Mouse (Mus musculus): ENCODE results near the gene Usp12.

The Usp12 gene

DNA sequence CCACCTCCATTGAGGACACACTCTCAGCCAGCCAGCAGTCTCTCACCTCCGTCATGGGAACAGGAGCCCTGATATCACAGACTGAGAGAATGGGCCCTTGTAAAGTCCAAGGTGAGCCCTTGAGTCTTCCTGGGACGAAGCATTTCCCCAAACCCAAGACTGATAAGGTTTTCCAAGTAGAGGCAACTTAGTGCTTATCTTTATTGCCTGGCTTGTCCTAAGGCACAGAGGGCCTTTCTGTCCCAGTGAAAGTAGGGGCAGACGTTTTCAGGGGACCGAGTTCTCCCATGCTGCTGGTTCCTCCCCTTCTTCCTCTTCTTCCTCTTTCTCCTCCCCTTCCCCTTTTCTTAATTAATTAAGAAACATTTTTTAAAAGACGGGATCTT is 101.8 kb downstream of the Usp12 start:
- DNase-seq (ENCODE audit: low read depth, low spot score), result no peak

DNA sequence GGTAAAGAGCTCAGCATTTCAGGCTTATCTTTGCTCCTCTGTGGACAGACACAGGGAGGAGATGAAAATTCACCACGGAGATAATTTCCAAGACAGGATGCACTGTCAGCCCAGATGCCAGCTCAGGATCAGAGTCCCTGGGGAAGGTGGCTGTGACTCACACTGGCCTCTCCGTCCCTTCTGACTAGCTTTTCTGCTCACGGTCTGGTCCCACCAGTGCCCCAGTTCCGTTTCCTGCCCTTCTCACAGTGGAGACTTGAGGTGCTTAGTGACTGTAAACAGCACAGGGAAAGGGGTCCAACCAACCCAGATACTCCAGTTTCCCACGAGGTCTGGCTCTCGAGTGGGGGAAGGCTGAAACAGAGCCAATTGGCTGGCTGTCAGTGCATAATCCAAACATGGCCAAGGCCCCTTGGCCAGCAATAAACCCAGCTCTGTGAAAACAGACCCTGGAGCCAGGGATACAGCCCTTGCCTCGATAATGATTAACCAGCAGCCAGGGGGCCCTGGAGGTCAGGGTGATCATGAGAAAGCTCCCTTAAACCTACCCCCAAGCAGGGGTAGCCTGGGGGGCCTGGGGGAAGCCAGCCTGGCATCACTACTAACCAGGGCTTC is 102.3 kb downstream of the Usp12 start:
- DNase-seq (ENCODE audit: low read depth, low spot score), result no peak

DNA sequence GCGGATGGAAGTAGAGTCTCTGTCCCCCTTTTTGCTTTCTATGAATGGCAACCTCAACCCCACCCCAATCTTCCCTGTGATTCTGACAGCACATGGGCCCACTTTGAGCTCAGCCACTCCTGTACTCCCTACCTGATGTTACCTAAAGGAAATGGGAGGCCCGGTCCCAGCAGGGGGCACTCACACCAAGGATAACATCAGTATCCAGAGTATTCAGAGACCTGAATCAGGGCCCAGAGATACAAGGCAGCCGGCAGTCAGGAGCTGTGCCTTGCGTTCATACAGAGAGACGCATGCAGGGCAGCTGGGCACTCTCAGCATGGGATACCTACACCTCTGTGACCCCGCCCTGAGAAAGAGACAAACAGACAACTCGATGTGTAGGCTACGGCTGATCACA is 103.1 kb downstream of the Usp12 start:
- DNase-seq (ENCODE audit: low read depth, low spot score), result no peak

DNA sequence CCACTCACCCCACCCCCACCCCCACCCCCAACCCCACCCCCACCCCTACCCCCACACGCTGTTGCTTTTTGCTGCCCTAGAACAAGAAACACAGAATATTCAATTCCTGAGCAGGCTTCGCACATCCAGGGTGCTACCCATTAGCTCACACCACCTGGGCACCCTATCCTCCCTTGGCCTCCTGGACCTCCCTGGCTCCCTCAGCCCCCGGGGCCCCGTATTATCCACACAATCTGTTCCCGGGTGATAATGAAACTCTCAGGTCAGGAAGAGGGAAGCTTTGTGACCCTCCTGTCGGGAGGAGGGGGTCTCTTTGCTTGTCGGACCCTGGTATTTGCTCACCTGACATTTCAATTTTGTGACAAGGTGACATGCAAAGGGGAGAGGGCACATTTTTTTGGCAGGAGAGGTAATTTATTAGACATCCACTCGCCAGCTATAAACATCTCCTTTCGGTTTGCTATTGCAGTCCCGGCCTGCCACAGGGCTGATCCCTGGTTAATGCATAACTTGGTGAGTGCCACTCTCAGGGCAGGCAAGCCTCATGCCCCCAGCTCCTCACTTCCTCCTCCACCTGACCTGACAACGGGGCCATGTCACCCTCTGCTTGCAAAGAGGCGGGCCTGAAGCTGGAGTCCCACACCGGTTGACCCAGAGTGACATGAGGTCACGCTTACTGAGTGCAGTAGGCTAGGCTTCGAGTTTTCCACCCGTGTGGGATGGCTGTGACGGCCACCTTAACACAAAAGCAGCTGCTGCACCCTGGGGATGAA is 107.1 kb downstream of the Usp12 start:
- DNase-seq (ENCODE audit: low read depth, low spot score), result no peak

DNA sequence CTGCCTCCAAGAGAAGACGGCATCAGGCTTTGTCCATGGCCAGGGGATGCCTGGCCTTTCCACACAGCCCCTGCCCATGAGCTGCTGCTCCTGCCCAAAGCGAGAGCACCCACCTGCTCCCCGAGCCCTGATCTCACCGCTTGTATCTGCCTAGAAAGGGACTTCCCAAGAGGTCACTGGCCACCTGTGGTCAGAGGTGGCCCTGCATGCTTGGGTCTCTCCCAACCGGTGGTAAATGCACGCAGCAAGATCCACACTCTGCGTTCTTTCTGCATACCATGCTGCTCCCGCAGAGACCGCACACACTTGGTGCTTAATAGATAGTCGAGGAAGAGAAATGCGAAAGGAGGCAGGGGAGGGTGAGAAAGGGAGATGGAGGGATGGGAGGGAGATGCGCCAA is 107.9 kb downstream of the Usp12 start:
- no peak for DNase-seq (ENCODE audit: low read depth, low spot score)
